Mouse (Mus musculus) thymus, adult 2 months (tissue): Measurements from ENCODE around the gene C77080.

Experiments used
- CTCF ChIP-seq: fragments of 200-500 bp; IDR thresholded peaks from 2 replicates; pipeline ENCODE4 v1.5.1; 2012; ENCODE audit warnings: mild to moderate bottlenecking, control low read depth, low read length, moderate library complexity, borderline replicate concordance; ENCODE audit not compliant: control insufficient read depth, poor library complexity, insufficient read depth; ENCODE audit errors: extremely low read depth
- POLR2A ChIP-seq: fragments of 200-500 bp; IDR thresholded peaks from 2 replicates; pipeline ENCODE4 v1.6.1; 2012; ENCODE audit warnings: mild to moderate bottlenecking, low read length, control low read depth, moderate library complexity; ENCODE audit not compliant: control insufficient read depth, poor library complexity, insufficient read depth; ENCODE audit errors: extremely low read depth

GRCm38 (mm10) chr4:129242761-129243160 lies 18.4 kb downstream of the C77080 start:
- TF ChIP-seq CTCF (no peak), POLR2A (no peak)
